Mouse (Mus musculus): ENCODE measurements around the gene Tulp3. TPM values are rescaled to one million over a fixed set of nuclear protein-coding genes. Genes with fewer than 3 reads are reported as not detected.
A peak's percentile ranks its signal among the peaks of the same experiment; 100 is the strongest.
"Not testable (repeated sequence)": the region's sequence is repeated elsewhere in the genome, so short reads cannot be mapped to it uniquely, and the experiment has no call there.

The Tulp3 gene
- polyA plus RNA-seq, 1 experiment, result 22.6 TPM

DNA sequence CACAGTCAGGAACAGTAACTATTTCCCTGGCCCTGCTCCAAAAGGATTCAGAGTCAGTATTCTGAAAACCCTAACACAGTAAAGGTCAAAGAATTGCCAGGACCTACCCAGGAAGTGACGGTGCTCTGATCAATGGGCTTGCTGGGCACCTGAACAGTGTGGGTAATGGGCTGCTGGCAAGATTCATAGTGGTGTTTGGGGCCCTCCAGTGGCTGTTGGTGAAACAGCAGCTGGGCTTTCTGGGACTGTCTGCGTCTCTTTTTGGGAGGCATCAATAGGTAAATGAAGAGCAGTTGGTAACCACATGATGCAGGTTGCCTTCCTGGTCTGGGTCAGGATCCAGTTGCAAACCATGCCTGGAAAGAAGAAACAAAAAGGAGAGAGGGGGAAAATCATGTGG is 3.3 kb upstream of the Tulp3 start:
- no peak for DNase-seq (ENCODE audit: low spot score)

- DNase-seq (ENCODE audit: low spot score), result no peak
Measured at GRCm38 (mm10) chr6:128355201-128355681, 410 bp downstream of the Tulp3 start.

DNA sequence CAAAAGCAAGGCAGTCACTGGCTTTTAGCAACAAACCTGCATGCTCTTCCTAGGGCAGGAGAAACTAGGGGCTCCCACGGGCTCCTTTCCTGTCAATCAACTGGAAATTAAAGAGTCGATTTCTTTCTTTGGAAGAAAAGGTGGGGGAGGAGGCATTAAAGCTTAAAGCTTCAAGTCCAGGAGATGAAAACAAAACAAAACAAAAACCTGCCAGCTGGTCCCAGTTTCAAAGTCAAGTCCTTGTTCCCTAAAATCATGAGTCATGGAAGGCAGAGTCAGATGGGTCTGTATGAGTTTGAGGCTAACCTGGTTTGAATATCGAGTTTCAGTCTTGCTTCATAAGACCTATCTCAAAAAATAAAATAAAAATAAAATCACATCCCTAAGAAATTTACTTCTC is 1.5 kb downstream of the Tulp3 start:
- DNase-seq (ENCODE audit: low spot score), result no peak

DNA sequence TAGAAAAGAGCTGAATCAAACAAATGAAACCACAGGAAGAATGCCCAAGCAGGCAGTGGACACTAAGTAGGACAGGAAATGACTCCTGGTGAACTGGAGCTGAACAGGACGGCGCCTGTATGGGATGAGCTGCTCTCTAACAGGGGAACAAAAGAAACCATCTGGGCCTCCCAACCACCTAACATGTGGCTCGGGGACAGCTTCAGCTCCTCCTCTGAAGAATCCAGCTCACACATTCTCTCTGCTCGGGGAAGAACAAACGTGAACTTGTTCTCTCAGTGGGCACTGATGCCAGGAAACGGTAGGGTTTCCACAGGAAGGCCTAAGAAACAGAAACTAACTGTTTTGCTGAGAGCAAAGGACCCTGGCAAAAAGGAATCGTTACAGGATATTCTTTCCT is 5.9 kb downstream of the Tulp3 start:
- no peak for DNase-seq (ENCODE audit: low spot score)

DNA sequence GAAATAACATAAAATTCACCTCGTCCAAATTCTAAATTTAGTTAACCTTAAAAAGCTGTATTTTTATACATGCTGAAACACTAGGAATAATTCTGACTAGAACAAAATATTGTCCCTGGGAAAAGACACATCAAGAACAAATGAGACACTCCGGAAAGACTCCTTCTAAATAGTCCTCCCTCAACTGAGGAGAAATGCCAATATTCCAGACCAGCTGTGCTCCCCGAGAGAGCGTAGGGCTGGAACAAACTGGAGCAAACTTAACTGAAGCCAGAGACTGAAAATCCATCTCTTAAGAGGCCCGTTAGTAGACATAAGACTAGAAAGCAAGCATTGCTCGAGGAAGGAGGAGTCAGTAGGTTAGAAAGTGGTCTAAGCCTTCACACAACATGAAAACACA is 8.9 kb downstream of the Tulp3 start:
- DNase-seq (ENCODE audit: low spot score), result no peak

- no peak for DNase-seq (ENCODE audit: low spot score)
Measured at GRCm38 (mm10) chr6:128345623-128346022, 10.0 kb downstream of the Tulp3 start.

GRCm38 (mm10) chr6:128341956-128342723 is 13.5 kb downstream of the Tulp3 start:
- no peak for DNase-seq (ENCODE audit: low spot score)

- no peak for DNase-seq (ENCODE audit: low spot score)
Measured at GRCm38 (mm10) chr6:128338876-128339275, 16.8 kb downstream of the Tulp3 start.

DNA sequence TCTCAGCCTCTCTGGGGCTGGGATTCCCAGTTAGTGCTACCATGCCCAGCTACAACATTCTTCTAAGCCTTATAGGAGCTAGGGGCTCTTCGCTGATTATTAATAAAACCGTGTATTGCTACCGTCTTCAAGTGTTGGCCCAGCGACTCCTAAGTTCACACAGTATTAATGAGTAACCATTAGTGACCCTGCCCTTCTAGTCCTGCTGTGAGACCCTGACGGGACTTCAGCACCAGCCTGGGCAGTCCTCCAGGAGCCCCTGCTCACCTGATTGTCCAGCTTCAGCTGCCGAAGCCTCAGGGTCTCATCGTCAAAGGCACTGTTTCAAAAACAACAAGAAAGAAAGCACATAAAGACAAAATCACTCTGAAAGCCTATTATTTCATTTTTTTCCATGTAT is 18.2 kb downstream of the Tulp3 start:
- DNase-seq (ENCODE audit: low spot score), result no peak

DNA sequence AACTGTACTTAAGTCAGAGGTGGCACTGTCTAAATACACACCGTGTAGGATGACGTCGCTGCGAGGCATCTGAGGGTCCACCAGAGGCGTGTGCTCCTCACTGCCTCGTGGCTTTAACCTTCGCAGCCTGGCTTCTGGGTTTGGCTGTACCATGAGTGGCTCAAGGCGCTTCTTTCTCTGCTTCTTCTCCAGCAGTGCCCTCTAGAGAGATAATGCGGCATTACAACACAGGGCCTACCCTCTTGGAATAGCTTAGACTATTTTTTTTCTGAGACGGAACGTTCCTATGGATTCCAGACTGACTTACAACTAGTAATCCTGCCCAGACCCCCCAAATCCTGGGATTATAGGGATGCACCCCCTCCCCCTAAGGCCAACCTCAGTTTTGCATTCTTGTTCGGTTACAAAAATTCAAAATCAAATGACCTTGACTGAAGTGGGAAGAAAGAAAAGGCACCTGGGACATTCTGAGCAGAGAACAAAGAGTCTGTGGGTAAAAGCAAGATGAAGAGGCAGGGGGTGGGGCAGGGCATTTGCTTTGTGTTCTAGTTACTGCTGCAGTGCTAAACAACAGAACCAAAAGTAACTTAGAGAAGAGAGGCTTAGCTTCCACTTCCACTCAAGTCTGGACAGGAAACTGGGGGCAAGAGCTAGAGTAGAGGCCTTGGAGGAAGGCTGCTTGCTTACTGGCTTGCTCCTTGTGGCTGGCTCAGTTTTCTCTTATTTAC is 21.1 kb downstream of the Tulp3 start:
- DNase-seq (ENCODE audit: low spot score), result no peak

DNA sequence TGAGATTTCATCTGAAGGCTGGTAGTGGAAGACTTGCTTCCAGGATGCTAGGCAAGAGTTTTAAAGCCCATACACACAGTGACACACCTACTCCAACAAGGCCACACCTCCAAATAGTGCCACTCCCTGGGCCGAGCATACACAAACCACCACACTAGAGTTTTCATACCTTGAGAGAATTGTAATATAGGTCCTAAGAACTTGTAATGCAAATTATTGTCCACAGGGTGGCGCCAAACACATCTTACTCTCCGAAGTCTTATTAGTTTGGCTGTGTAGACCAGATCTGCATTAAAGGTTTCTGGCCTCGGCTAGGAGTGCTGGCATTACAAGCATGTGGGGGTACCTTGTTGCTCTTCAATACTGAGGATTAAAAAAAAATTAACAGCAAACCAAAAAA is 37.3 kb downstream of the Tulp3 start:
- no peak for DNase-seq (ENCODE audit: low spot score)

DNA sequence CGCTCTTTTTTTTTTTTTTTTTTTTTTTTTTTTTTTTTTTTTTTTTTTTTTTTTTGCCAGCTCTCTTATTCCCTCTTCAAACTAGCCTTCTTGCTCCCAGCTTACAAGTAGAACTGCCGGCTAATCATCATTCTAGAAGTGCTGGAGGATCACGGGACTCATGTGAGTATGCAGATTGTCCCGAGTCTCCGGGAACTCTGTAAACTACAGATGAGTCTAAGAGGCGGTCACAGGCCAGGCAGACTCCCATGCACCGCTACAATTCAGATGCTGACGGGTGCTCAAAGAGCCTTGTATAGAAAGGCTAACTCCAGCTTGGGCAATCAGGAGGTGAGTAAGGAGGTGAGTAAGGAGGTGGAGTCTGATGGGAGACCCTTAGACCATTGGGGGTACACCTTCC is 40.1 kb downstream of the Tulp3 start:
- DNase-seq (ENCODE audit: low spot score), result no peak

DNA sequence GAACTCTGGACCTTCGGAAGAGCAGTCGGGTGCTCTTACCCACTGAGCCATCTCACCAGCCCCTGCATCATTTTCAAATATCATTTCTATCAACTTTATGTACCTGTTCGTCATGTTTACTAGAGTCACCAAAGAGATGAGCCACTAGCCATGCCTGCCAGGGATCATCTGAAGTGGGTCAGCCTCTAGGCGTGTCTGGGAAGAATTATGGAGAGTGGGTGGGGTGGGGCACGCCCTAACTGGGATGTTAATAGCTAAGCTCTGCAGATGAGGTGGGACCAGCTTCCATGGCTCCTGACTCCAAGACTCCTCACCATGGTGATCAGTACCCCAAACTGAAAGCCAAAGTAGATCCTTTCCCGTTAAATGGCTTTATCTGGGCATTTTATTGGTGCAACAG is 40.9 kb downstream of the Tulp3 start:
- DNase-seq (ENCODE audit: low spot score), result no peak

- DNase-seq (ENCODE audit: low spot score), result no peak
Measured at GRCm38 (mm10) chr6:128308311-128308710, 47.3 kb downstream of the Tulp3 start.

- no peak for DNase-seq (ENCODE audit: low spot score)
Measured at GRCm38 (mm10) chr6:128304801-128305200, 50.9 kb downstream of the Tulp3 start.

DNA sequence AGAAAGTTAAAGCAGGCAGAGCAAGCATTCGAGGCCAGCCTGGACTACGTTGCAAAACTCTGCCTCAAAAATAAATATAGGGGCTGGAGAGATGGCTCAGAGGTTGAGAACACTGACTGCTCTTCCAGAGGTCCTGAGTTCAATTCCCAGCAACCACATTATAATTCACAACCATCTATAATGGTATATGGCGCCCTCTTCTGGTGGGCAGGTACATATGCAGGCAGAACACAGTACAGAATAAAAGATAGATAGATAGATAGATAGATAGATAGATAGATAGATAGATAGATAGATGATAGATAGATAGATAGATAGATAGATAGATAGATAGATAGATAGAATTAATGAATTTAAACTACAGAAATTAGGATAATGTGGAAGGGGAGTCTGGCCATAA is 53.0 kb downstream of the Tulp3 start:
- DNase-seq (ENCODE audit: low spot score), result not testable (repeated sequence)

GRCm38 (mm10) chr6:128301891-128302290 is 53.8 kb downstream of the Tulp3 start:
- no peak for DNase-seq (ENCODE audit: low spot score)

GRCm38 (mm10) chr6:128301458-128301857 is 54.2 kb downstream of the Tulp3 start:
- DNase-seq (ENCODE audit: low spot score), result no peak

GRCm38 (mm10) chr6:128300134-128301001 is 55.3 kb downstream of the Tulp3 start, which contains the start of gene Tead4:
Gene Tead4, minus strand, starts transcription at chr6:128300823.
- peak; percentile 74 for DNase-seq (ENCODE audit: low spot score)

DNA sequence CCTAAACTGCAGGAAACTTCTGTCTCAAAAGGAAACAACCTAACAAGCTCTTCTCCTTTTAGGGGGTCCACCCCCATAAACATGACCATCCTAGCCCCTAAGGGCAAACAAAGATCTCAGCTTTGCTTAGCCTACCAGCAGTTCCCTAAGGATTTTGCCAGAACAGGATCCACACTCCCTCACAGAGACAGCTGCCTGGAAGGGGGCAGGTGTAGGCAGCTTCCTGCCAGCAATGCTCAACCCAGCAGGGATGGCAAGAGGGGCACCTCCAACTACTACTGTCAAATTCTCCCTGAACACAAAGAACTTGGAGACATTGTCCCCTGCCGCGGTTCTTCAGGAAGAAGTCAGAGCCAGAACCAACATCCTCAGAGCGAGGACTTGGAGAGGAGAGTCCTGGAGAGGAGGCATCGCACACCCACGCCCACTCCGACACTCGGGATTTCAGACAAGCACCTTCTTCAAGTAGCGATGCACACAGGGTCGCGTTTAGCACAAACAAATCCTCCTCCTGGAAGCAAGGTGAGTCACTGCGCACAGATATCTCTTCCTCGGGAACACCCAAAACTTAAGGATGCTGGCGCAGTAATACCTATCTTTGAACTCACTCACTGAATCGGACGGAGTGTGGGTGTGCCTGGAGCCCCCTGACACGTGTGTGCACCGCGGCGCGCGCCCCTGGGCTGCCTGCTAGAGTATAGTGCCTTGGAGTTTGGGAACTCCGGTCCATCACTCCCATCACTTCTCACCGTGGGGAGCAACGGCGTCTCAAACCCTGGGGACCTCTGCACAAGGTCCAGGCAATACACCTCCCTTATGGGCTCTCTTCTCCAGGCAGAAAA is 56.1 kb downstream of the Tulp3 start:
- no peak for DNase-seq (ENCODE audit: low spot score)

- no peak for DNase-seq (ENCODE audit: low spot score)
Measured at GRCm38 (mm10) chr6:128298246-128298645, 57.4 kb downstream of the Tulp3 start.
